Mouse (Mus musculus) heart, postnatal 0 days (tissue): ENCODE data around the gene Gtf2i.

Source experiments
- CTCF ChIP-seq: IDR thresholded peaks from 2 replicates; pipeline ENCODE4 v1.5.1; 2016; ENCODE audit warnings: antibody characterized with exemption, control low read depth, low read depth
- EP300 ChIP-seq: IDR thresholded peaks from 2 replicates; pipeline ENCODE4 v1.6.1; 2016; ENCODE audit warnings: antibody characterized with exemption, low read depth

GRCm38 (mm10) chr5:134234205-134234604 is 80.4 kb downstream of the Gtf2i start:
- TF ChIP-seq CTCF (no peak), EP300 (no peak)
